Mouse (Mus musculus): ENCODE results near the gene Lmf2. TPM values are rescaled to one million over a fixed set of nuclear protein-coding genes. Genes with fewer than 3 reads are reported as not detected.

The Lmf2 gene
- polyA plus RNA-seq, 1 experiment = 96.5 TPM

DNA sequence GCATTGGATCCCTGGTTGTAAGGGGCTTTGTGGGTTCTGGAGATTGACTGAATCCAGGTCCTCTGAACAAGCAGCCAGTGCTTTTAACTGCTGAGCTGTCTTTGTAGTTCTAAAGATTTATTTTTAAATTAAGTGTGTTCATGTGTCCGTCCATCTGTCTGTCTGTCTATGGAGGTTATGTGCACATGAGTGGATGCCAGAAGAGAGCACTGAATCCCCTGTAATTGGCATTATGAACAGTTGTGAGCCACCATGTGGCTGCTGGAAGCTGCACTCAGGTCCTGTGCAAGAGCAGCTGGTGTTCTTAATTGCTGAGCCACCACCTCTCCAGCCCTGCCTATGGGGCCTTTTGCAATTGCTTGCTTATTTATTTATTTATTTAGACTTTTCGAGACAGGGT, 42.7 kb upstream of the Lmf2 start:
- Histone ChIP-seq H3K79me2 (ENCODE audit: control insufficient read depth, insufficient read depth) (no peaks in the 10 kb centered on the region), H3ac (ENCODE audit: control insufficient read depth, insufficient read length) (no peak overlapping the region), H3K27me3 (ENCODE audit: control insufficient read depth, insufficient read depth, insufficient read length) (peaks cover 35% of the 10 kb centered on the region), H3K4me2 (ENCODE audit: low read depth) (no peak overlapping the region), H3K4me3 (no peak overlapping the region), H3K36me3 (ENCODE audit: control insufficient read depth, insufficient read depth) (no peaks in the 10 kb centered on the region)
- TF ChIP-seq REST (IDR thresholded peaks at IDR 0.05; ENCODE audit: insufficient read depth, insufficient read length) (no peak), CEBPB (IDR thresholded peaks at IDR 0.05; ENCODE audit: insufficient read depth, poor library complexity, severe bottlenecking) (no peak)

DNA sequence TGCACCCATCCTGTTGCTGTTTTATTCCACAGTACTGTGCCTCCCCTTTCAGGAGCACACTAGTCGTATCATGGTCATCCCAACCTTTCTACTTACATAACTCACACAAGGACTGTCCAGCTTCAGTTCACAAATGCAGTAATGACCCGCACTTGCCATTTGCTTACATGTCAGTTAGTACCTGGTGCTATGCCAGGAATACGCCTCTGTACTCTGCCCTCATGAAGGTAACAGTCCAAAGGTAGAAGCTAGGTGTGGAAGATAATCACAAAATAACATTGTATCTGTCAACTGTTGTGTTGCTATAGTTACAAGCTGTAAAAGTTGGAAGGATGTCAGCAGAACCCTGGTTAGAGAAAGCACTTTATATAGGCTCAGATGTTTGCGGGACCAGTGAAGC, 41.4 kb upstream of the Lmf2 start:
- H3K27me3 ChIP-seq (ENCODE audit: control insufficient read depth, insufficient read depth, insufficient read length) = peaks cover 46% of the 10 kb centered on the region
- no peaks in the 10 kb centered on the region for H3K36me3 ChIP-seq (ENCODE audit: control insufficient read depth, insufficient read depth)
- no peak overlapping the region for H3K4me3 ChIP-seq
- no peaks in the 10 kb centered on the region for H3K79me2 ChIP-seq (ENCODE audit: control insufficient read depth, insufficient read depth)
- no peak overlapping the region for H3K4me2 ChIP-seq (ENCODE audit: low read depth)
- TF ChIP-seq REST (IDR thresholded peaks at IDR 0.05; ENCODE audit: insufficient read depth, insufficient read length) (no peak), POLR2AphosphoS2 (IDR thresholded peaks at IDR 0.05; ENCODE audit: insufficient read length, low read depth) (no peak), MAX (IDR thresholded peaks at IDR 0.05; ENCODE audit: low read depth) (no peak), MYOD1 (IDR thresholded peaks at IDR 0.05; ENCODE audit: control insufficient read depth in 1 of 3, insufficient read length in 2 of 3, low read depth in 2 of 3) (no peak), POLR2A (IDR thresholded peaks at IDR 0.05; ENCODE audit: insufficient read length, low read depth) (no peak), MYOG (IDR thresholded peaks at IDR 0.05; ENCODE audit: control insufficient read depth in 1 of 3, insufficient read depth in 1 of 3, insufficient read length in 2 of 3, low read depth in 2 of 3) (no peak), E2F4 (IDR thresholded peaks at IDR 0.05; ENCODE audit: insufficient read depth) (no peak), USF1 (IDR thresholded peaks at IDR 0.05; ENCODE audit: low read depth) (no peak), SRF (IDR thresholded peaks at IDR 0.05; ENCODE audit: control insufficient read depth, insufficient read length, low read depth) (no peak), TCF3 (IDR thresholded peaks at IDR 0.05; ENCODE audit: insufficient read length, low read depth) (no peak)
- H3ac ChIP-seq (ENCODE audit: control insufficient read depth, insufficient read length) = no peak overlapping the region

DNA sequence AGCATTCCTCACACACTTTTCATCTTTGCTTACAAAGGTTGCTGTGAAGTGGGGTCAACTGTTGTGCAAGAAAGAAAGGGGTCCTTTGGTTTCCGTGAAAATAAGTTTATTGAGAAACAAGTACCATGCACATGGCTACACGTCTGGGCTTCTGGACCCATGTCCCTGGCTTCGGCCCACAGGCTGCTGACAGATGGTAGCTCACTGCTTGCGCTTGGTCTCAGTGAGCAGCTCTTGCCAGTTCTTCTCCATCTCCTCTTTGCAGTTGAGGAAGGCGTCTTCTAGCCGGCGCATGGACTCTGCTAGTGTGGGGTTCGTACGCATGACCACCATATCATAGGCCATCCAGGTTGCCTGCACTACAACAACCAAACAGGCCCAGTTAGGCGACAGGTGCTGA, 34.6 kb upstream of the Lmf2 start:
- Histone ChIP-seq H3ac (ENCODE audit: control insufficient read depth, insufficient read length) (no peak overlapping the region), H3K4me2 (ENCODE audit: low read depth) (no peak overlapping the region), H3K79me2 (ENCODE audit: control insufficient read depth, insufficient read depth) (no peaks in the 10 kb centered on the region), H3K27me3 (ENCODE audit: control insufficient read depth, insufficient read depth, insufficient read length) (peaks cover 68% of the 10 kb centered on the region), H3K36me3 (ENCODE audit: control insufficient read depth, insufficient read depth) (no peaks in the 10 kb centered on the region), H3K4me3 (no peak overlapping the region)
- TF ChIP-seq MYOD1 (IDR thresholded peaks at IDR 0.05; ENCODE audit: control insufficient read depth in 1 of 3, insufficient read length in 2 of 3, low read depth in 2 of 3) (no peak), SRF (IDR thresholded peaks at IDR 0.05; ENCODE audit: control insufficient read depth, insufficient read length, low read depth) (no peak), REST (IDR thresholded peaks at IDR 0.05; ENCODE audit: insufficient read depth, insufficient read length) (no peak), E2F4 (IDR thresholded peaks at IDR 0.05; ENCODE audit: insufficient read depth) (no peak), POLR2AphosphoS2 (IDR thresholded peaks at IDR 0.05; ENCODE audit: insufficient read length, low read depth) (no peak), USF1 (IDR thresholded peaks at IDR 0.05; ENCODE audit: low read depth) (no peak), CEBPB (IDR thresholded peaks at IDR 0.05; ENCODE audit: insufficient read depth, poor library complexity, severe bottlenecking) (no peak), MYOG (IDR thresholded peaks at IDR 0.05; ENCODE audit: control insufficient read depth in 1 of 3, insufficient read depth in 1 of 3, insufficient read length in 2 of 3, low read depth in 2 of 3) (no peak), MAX (IDR thresholded peaks at IDR 0.05; ENCODE audit: low read depth) (no peak), TCF3 (IDR thresholded peaks at IDR 0.05; ENCODE audit: insufficient read length, low read depth) (no peak), TCF12 (IDR thresholded peaks at IDR 0.05; ENCODE audit: insufficient read depth, poor library complexity, severe bottlenecking) (no peak)

DNA sequence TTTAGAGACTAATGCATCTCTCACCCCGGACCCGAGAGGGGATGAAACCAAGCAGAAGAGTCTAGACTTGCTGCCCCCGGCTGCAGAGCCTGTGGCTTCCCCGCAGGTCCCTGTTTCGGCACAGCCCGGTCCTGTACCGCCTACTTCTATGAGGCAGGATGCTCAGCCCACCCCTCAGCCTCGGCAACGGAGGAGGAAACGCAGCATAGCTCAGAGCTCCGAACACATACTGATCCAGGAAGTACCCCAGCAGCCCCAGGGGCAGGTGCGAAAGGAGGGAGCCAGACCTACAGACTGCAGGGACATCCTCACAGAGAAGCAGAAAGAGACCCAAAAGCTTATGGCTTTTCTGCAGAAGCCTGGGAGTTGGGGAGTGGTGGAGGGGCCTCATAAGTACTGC, 31.7 kb upstream of the Lmf2 start:
- H3ac ChIP-seq (ENCODE audit: control insufficient read depth, insufficient read length) = no peak overlapping the region
- H3K79me2 ChIP-seq (ENCODE audit: control insufficient read depth, insufficient read depth) = no peaks in the 10 kb centered on the region
- no peak overlapping the region for H3K4me3 ChIP-seq
- H3K4me2 ChIP-seq (ENCODE audit: low read depth) = no peak overlapping the region
- TF ChIP-seq MAX (IDR thresholded peaks at IDR 0.05; ENCODE audit: low read depth) (no peak), REST (IDR thresholded peaks at IDR 0.05; ENCODE audit: insufficient read depth, insufficient read length) (no peak), USF1 (IDR thresholded peaks at IDR 0.05; ENCODE audit: low read depth) (no peak), MYOG (IDR thresholded peaks at IDR 0.05; ENCODE audit: control insufficient read depth in 1 of 3, insufficient read depth in 1 of 3, insufficient read length in 2 of 3, low read depth in 2 of 3) (no peak), TCF12 (IDR thresholded peaks at IDR 0.05; ENCODE audit: insufficient read depth, poor library complexity, severe bottlenecking) (no peak), POLR2A (IDR thresholded peaks at IDR 0.05; ENCODE audit: insufficient read length, low read depth) (no peak), E2F4 (IDR thresholded peaks at IDR 0.05; ENCODE audit: insufficient read depth) (no peak), MYOD1 (IDR thresholded peaks at IDR 0.05; ENCODE audit: control insufficient read depth in 1 of 3, insufficient read length in 2 of 3, low read depth in 2 of 3) (no peak)
- peaks cover 85% of the 10 kb centered on the region for H3K27me3 ChIP-seq (ENCODE audit: control insufficient read depth, insufficient read depth, insufficient read length)
- H3K36me3 ChIP-seq (ENCODE audit: control insufficient read depth, insufficient read depth) = no peaks in the 10 kb centered on the region

GRCm38 (mm10) chr15:89384617-89385016, 29.2 kb upstream of the Lmf2 start, which contains the start of gene Klhdc7b:
Klhdc7b (plus strand) TSS chr15:89384917.
- no peak within 1 kb of the TSS for H3K4me2 ChIP-seq (ENCODE audit: low read depth)
- H3K36me3 ChIP-seq (ENCODE audit: control insufficient read depth, insufficient read depth) = no peaks in the 10 kb centered on the region
- no peaks in the 10 kb centered on the region for H3K79me2 ChIP-seq (ENCODE audit: control insufficient read depth, insufficient read depth)
- no peak for TF ChIP-seq POLR2A (IDR thresholded peaks at IDR 0.05; ENCODE audit: insufficient read length, low read depth)
- TF ChIP-seq REST (IDR thresholded peaks at IDR 0.05; ENCODE audit: insufficient read depth, insufficient read length) = no peak
- H3K27me3 ChIP-seq (ENCODE audit: control insufficient read depth, insufficient read depth, insufficient read length) = peaks cover 65% of the 10 kb centered on the region
- no peak within 1 kb of the TSS for H3ac ChIP-seq (ENCODE audit: control insufficient read depth, insufficient read length)
- no peak within 1 kb of the TSS for H3K4me3 ChIP-seq

Measured in myocyte (in vitro differentiated cells).